Mouse (Mus musculus) liver, adult 2 months (tissue): ENCODE data around the gene Pgs1.

ENCODE experiments used
- CTCF ChIP-seq: fragments of 200-500 bp; IDR thresholded peaks from 2 replicates; pipeline ENCODE4 v1.5.1; 2011; ENCODE audit warnings: low read depth, low read length, control low read depth
- POLR2A ChIP-seq: fragments of 200-500 bp; IDR thresholded peaks from 2 replicates; pipeline ENCODE4 v1.6.1; 2011; ENCODE audit warnings: low read length, control low read depth; ENCODE audit not compliant: insufficient read depth; ENCODE audit errors: extremely low read depth

DNA sequence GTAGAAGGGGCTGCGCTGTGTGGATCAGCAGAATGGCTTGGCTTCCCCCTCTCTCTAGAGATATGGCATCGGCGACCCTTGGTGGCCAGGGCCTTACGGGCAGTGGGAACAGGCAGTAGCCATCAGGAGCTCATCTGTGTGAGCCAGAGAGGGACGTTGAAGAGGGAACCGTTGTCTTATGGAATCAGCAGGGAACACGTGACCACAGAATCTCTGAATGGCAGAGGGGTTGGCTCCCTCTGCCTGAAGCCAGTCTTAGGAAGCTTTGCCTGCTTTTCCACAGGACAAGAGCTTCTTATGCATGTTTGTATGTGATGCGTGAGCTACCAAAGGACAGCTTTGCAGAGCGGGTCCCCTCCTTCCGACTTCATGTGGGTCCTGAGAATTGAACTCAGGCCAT is 72.8 kb downstream of the Pgs1 start:
- TF ChIP-seq POLR2A (no peak), CTCF (no peak)
